ENCODE assay signal across 9 mouse cellular contexts in genomic region chr7:99962536-99963236, GRCm38 (mm10). TPM values are rescaled to one million over a fixed set of nuclear protein-coding genes. Genes with fewer than 3 reads are reported as not detected.
DNase-seq lines count a peak whose midpoint lies in the region; ATAC-seq and TF ChIP-seq lines count a peak whose summit lies in the region.
"Had no signal": no experiment of that assay in that cellular context is flagged by ENCODE, and none has a peak within 500 bp of the region (broad histone marks: within the 10 kb centered on the region; RNA-seq: fewer than 3 reads in every experiment).

No protein-coding gene starts in this region.

- H3K4me1 ChIP-seq in forebrain, postnatal 0 days (ENCODE audit: insufficient read depth): peaks cover 40% of the 10 kb centered on the region
- peaks cover 42% of the 10 kb centered on the region for H3K4me1 ChIP-seq in forebrain, embryonic 10.5 days
- peaks cover 21% of the 10 kb centered on the region for H3K4me1 ChIP-seq in midbrain, postnatal 0 days (ENCODE audit: insufficient read depth, low read length)
- peaks cover 41% of the 10 kb centered on the region for H3K4me1 ChIP-seq in midbrain, embryonic 15.5 days
- peaks cover 21% of the 10 kb centered on the region for H3K4me1 ChIP-seq in liver, embryonic 11.5 days (replicated peaks; ENCODE audit: control insufficient read depth, insufficient read depth, low read length)

- intact Hi-C loops in left cerebral cortex, postnatal 4 days (cut with DNase I): no loop called here

- H3K36me3 ChIP-seq in forebrain, postnatal 0 days (ENCODE audit: insufficient read depth): no peaks in the 10 kb centered on the region
- H3K36me3 ChIP-seq in forebrain, embryonic 10.5 days (replicated peaks): no peaks in the 10 kb centered on the region; the same call in 1 of the 2 replicates
- no peaks in the 10 kb centered on the region for H3K36me3 ChIP-seq in midbrain, postnatal 0 days (ENCODE audit: insufficient read depth, low read length)
- H3K36me3 ChIP-seq in midbrain, embryonic 15.5 days (replicated peaks): no peaks in the 10 kb centered on the region
- no peaks in the 10 kb centered on the region for H3K36me3 ChIP-seq in liver, embryonic 11.5 days (ENCODE audit: control insufficient read depth, insufficient read depth, low read length)
- H3K36me3 ChIP-seq in splenic B cell, adult 2 months (ENCODE audit: control insufficient read depth, insufficient read depth, low read length, poor library complexity, severe bottlenecking): no peaks in the 10 kb centered on the region

- no peak overlapping the region for H3K4me3 ChIP-seq in forebrain, postnatal 0 days (ENCODE audit: low read depth, low read length)
- H3K4me3 ChIP-seq in forebrain, embryonic 10.5 days: no peak overlapping the region
- no peak overlapping the region for H3K4me3 ChIP-seq in midbrain, postnatal 0 days (ENCODE audit: low read depth, low read length)
- H3K4me3 ChIP-seq in midbrain, embryonic 15.5 days: no peak overlapping the region
- H3K4me3 ChIP-seq in liver, embryonic 11.5 days (ENCODE audit: low read depth, low read length): no peak overlapping the region
- H3K4me3 ChIP-seq: forebrain, embryonic 13.5 days had no signal

- TF ChIP-seq CTCF in forebrain, postnatal 0 days (IDR thresholded peaks at IDR 0.05; ENCODE audit: low read depth): no peak
- no peak for TF ChIP-seq CTCF in midbrain, postnatal 0 days (IDR thresholded peaks at IDR 0.05)

- peak overlapping the region; percentile 24 for H3K4me2 ChIP-seq in forebrain, postnatal 0 days (ENCODE audit: low read depth)
- no peak overlapping the region for H3K4me2 ChIP-seq in midbrain, postnatal 0 days (ENCODE audit: low read depth, low read length, poor library complexity, severe bottlenecking)
- no peak overlapping the region for H3K4me2 ChIP-seq in midbrain, embryonic 15.5 days
- no peak overlapping the region for H3K4me2 ChIP-seq in liver, embryonic 11.5 days
- H3K4me2 ChIP-seq: forebrain, embryonic 13.5 days had no signal

- WGBS in forebrain, postnatal 0 days: 61% methylated on average over 8 of the region's 8 CpGs
- 82% methylated on average over 8 of the region's 8 CpGs for WGBS in forebrain, embryonic 10.5 days
- 70% methylated on average over 8 of the region's 8 CpGs for whole genome bisulfite sequencing in midbrain, postnatal 0 days
- 68% methylated on average over 8 of the region's 8 CpGs for WGBS in midbrain, embryonic 15.5 days
- whole genome bisulfite sequencing in liver, embryonic 11.5 days: 46% methylated on average over 8 of the region's 8 CpGs

- peak overlapping the region; percentile 54; the same call in 1 of the 2 replicates for H3K27ac ChIP-seq in forebrain, postnatal 0 days (ENCODE audit: low read depth, low read length)
- H3K27ac ChIP-seq in forebrain, embryonic 10.5 days: no peak overlapping the region
- no peak overlapping the region for H3K27ac ChIP-seq in midbrain, postnatal 0 days (ENCODE audit: low read depth, low read length)
- no peak overlapping the region for H3K27ac ChIP-seq in midbrain, embryonic 15.5 days
- peak overlapping the region; percentile 26 for H3K27ac ChIP-seq in liver, embryonic 11.5 days (ENCODE audit: low read depth, low read length)
- H3K27ac ChIP-seq: forebrain, embryonic 13.5 days had no signal

- H3K9ac ChIP-seq in forebrain, postnatal 0 days: no peak overlapping the region
- no peak overlapping the region for H3K9ac ChIP-seq in midbrain, postnatal 0 days (replicated peaks; ENCODE audit: low read length, poor library complexity, severe bottlenecking)
- H3K9ac ChIP-seq in midbrain, embryonic 15.5 days: no peak overlapping the region
- H3K9ac ChIP-seq in liver, embryonic 11.5 days (ENCODE audit: low read depth, low read length): no peak overlapping the region
- H3K9ac ChIP-seq: forebrain, embryonic 13.5 days had no signal

- ATAC-seq in forebrain, postnatal 0 days: no peak
- ATAC-seq in midbrain, postnatal 0 days (ENCODE audit: low FRiP score): no peak
- ATAC-seq in midbrain, embryonic 15.5 days (replicated peaks): no peak
- ATAC-seq in liver, embryonic 11.5 days (replicated peaks; ENCODE audit: low FRiP score): no peak
- ATAC-seq: forebrain, embryonic 13.5 days had no signal

- H3K9me3 ChIP-seq in forebrain, postnatal 0 days (ENCODE audit: low read length): no peaks in the 10 kb centered on the region
- H3K9me3 ChIP-seq in forebrain, embryonic 10.5 days: no peaks in the 10 kb centered on the region
- H3K9me3 ChIP-seq in midbrain, postnatal 0 days (ENCODE audit: low read length): no peaks in the 10 kb centered on the region
- H3K9me3 ChIP-seq in midbrain, embryonic 15.5 days: no peaks in the 10 kb centered on the region
- no peaks in the 10 kb centered on the region for H3K9me3 ChIP-seq in liver, embryonic 11.5 days (ENCODE audit: control insufficient read depth, low read length)
- H3K9me3 ChIP-seq: forebrain, embryonic 13.5 days had no signal

- DNase-seq in forebrain, postnatal 0 days: no peak
- no peak for DNase-seq in forebrain, embryonic 10.5 days (ENCODE audit: extremely low spot score, low spot score)
- DNase-seq in midbrain, postnatal 0 days (ENCODE audit: low spot score): peak; percentile 15
- DNase-seq in liver, embryonic 11.5 days (ENCODE audit: low spot score): no peak
- peak; percentile 32 for DNase-seq in splenic B cell, adult 2 months (ENCODE audit: low read depth, low spot score)
- no peak for DNase-seq in left cerebral cortex, adult 18-20 months (ENCODE audit: low spot score in 2 of 2)
- no peak for DNase-seq in left cerebral cortex, postnatal 4 days

- no peaks in the 10 kb centered on the region for H3K27me3 ChIP-seq in forebrain, postnatal 0 days (ENCODE audit: insufficient read depth, low read length)
- H3K27me3 ChIP-seq in forebrain, embryonic 10.5 days (ENCODE audit: poor library complexity, severe bottlenecking): no peaks in the 10 kb centered on the region
- H3K27me3 ChIP-seq in midbrain, postnatal 0 days (ENCODE audit: insufficient read depth, low read length): no peaks in the 10 kb centered on the region
- H3K27me3 ChIP-seq in midbrain, embryonic 15.5 days (replicated peaks): no peaks in the 10 kb centered on the region
- no peaks in the 10 kb centered on the region for H3K27me3 ChIP-seq in liver, embryonic 11.5 days (replicated peaks; ENCODE audit: control insufficient read depth, insufficient read depth, low read length)
- no peaks in the 10 kb centered on the region for H3K27me3 ChIP-seq in splenic B cell, adult 2 months (ENCODE audit: control insufficient read depth, insufficient read depth, low read length, poor library complexity, severe bottlenecking)
- H3K27me3 ChIP-seq: forebrain, embryonic 13.5 days had no signal

RNA-seq across cellular contexts. Expression of gene Rnf169, which starts 17.6 kb away (rescaled TPM):
- 23.6 and 24.9 TPM in 2 replicates for total RNA-seq in forebrain, postnatal 0 days (2014; rRNA removed)
- 2.6 and 4.3 TPM in 2 replicates for polyA plus RNA-seq in forebrain, postnatal 0 days (2015; fragmentation: Nextera tagmentation; extraction: Ambion mirVana)
- 4.1 and 4.2 TPM in 2 replicates for polyA plus RNA-seq in forebrain, embryonic 10.5 days (2016; fragmentation: Nextera tagmentation; extraction: Ambion mirVana)
- 17.1 and 18.8 TPM in 2 replicates for total RNA-seq in midbrain, postnatal 0 days (2014; rRNA removed)
- polyA plus RNA-seq in midbrain, postnatal 0 days (2015; fragmentation: Nextera tagmentation; extraction: Ambion mirVana): 3.1 and 3.6 TPM in 2 replicates
- 5.7 and 6.2 TPM in 2 replicates for polyA plus RNA-seq in midbrain, embryonic 15.5 days (2015; fragmentation: Nextera tagmentation; extraction: Ambion mirVana)
- polyA plus RNA-seq in liver, embryonic 11.5 days (2014; fragmentation: Nextera tagmentation; extraction: Ambion mirVana): 3.7 and 4.3 TPM in 2 replicates
- total RNA-seq in left cerebral cortex, adult 18-20 months (2021): 10 to 100 TPM; 45.6 to 47.4 TPM
- total RNA-seq in left cerebral cortex, postnatal 4 days (2021): 10 to 100 TPM; 25.4 to 27.1 TPM

RNA-seq across cellular contexts. Expression of gene Chrdl2, which starts 43.3 kb away (rescaled TPM):
- total RNA-seq in forebrain, postnatal 0 days (2014; rRNA removed): not detected in 2 replicates
- 0.15 and 0.67 TPM in 2 replicates for polyA plus RNA-seq in forebrain, postnatal 0 days (2015; fragmentation: Nextera tagmentation; extraction: Ambion mirVana)
- polyA plus RNA-seq in forebrain, embryonic 10.5 days (2016; fragmentation: Nextera tagmentation; extraction: Ambion mirVana): 0.41 and 0.48 TPM in 2 replicates
- total RNA-seq in midbrain, postnatal 0 days (2014; rRNA removed): 1.7 TPM in 1 of 2 replicates, not detected in the other
- polyA plus RNA-seq in midbrain, postnatal 0 days (2015; fragmentation: Nextera tagmentation; extraction: Ambion mirVana): 0.21 and 0.23 TPM in 2 replicates
- 0.34 TPM in 1 of 2 replicates, not detected in the other for polyA plus RNA-seq in midbrain, embryonic 15.5 days (2015; fragmentation: Nextera tagmentation; extraction: Ambion mirVana)
- polyA plus RNA-seq in liver, embryonic 11.5 days (2014; fragmentation: Nextera tagmentation; extraction: Ambion mirVana): 0.19 and 0.39 TPM in 2 replicates
- under 1 TPM in 1 of 2 experiments, not detected in 1; 0.37 TPM for total RNA-seq in left cerebral cortex, adult 18-20 months (2021)
- not detected for total RNA-seq in left cerebral cortex, postnatal 4 days (2021)
- polyA plus RNA-seq: forebrain, embryonic 13.5 days had no signal

Comparison
In these comparisons a context has a peak if more than half of its experiments do, and no peak if none do; other contexts are left out.
1. H3K27ac ChIP-seq: peak in forebrain, postnatal 0 days (single experiment) and liver, embryonic 11.5 days (single experiment); none in forebrain, embryonic 10.5 days (single experiment), midbrain, postnatal 0 days (single experiment) and midbrain, embryonic 15.5 days (single experiment).
2. DNase-seq: peak in midbrain, postnatal 0 days (single experiment) and splenic B cell, adult 2 months (single experiment); none in forebrain, postnatal 0 days (single experiment), forebrain, embryonic 10.5 days (single experiment), liver, embryonic 11.5 days (single experiment), left cerebral cortex, adult 18-20 months (0 of 2) and left cerebral cortex, postnatal 4 days (single experiment).